Mouse (Mus musculus): ENCODE measurements at regions not wholly inside any gene's neighbourhood (a gene's known extent, or its start where the extent isn't known, plus 50 kb on each side); places are given as distances from the start of the nearest gene placed in this dataset.

GRCm38 (mm10) chr1:19528871-19529270, 320.2 kb downstream of the Tfap2b start:
- Histone ChIP-seq H3K9me3 (ENCODE audit: low read length) (no peaks in the 10 kb centered on the region), H3K9ac (replicated peaks; ENCODE audit: low read length, poor library complexity, severe bottlenecking) (no peak overlapping the region), H3K4me3 (ENCODE audit: low read depth, low read length) (no peak overlapping the region), H3K4me1 (ENCODE audit: insufficient read depth, low read length) (no peaks in the 10 kb centered on the region), H3K4me2 (ENCODE audit: low read depth, low read length, poor library complexity, severe bottlenecking) (no peak overlapping the region), H3K36me3 (ENCODE audit: insufficient read depth, low read length) (no peaks in the 10 kb centered on the region), H3K27ac (ENCODE audit: low read depth, low read length) (no peak overlapping the region), H3K27me3 (ENCODE audit: insufficient read depth, low read length) (no peaks in the 10 kb centered on the region)
- no peak for DNase-seq (ENCODE audit: low spot score)
- 93% methylated on average over 1 of the region's 1 CpGs for WGBS
- no peak for TF ChIP-seq CTCF (IDR thresholded peaks at IDR 0.05)
- ATAC-seq (ENCODE audit: low FRiP score), result no peak

GRCm38 (mm10) chr1:19531406-19531805, 322.7 kb downstream of the Tfap2b start:
- no peaks in the 10 kb centered on the region for H3K9me3 ChIP-seq (ENCODE audit: low read length)
- H3K27ac ChIP-seq (ENCODE audit: low read depth, low read length), result no peak overlapping the region
- DNase-seq (ENCODE audit: low spot score) (no peak), ATAC-seq (ENCODE audit: low FRiP score) (no peak)
- no peak overlapping the region for H3K9ac ChIP-seq (replicated peaks; ENCODE audit: low read length, poor library complexity, severe bottlenecking)
- H3K4me2 ChIP-seq (ENCODE audit: low read depth, low read length, poor library complexity, severe bottlenecking), result no peak overlapping the region
- no peak overlapping the region for H3K4me3 ChIP-seq (ENCODE audit: low read depth, low read length)
- H3K36me3 ChIP-seq (ENCODE audit: insufficient read depth, low read length), result no peaks in the 10 kb centered on the region
- H3K27me3 ChIP-seq (ENCODE audit: insufficient read depth, low read length), result no peaks in the 10 kb centered on the region
- 85% methylated on average over 1 of the region's 1 CpGs for WGBS
- no peak for TF ChIP-seq CTCF (IDR thresholded peaks at IDR 0.05)
- H3K4me1 ChIP-seq (ENCODE audit: insufficient read depth, low read length), result no peaks in the 10 kb centered on the region

- DNase-seq (ENCODE audit: low spot score) (no peak), ATAC-seq (ENCODE audit: low FRiP score) (no peak)
- Histone ChIP-seq H3K4me3 (ENCODE audit: low read depth, low read length) (no peak overlapping the region), H3K9me3 (ENCODE audit: low read length) (no peaks in the 10 kb centered on the region), H3K27ac (ENCODE audit: low read depth, low read length) (no peak overlapping the region), H3K9ac (replicated peaks; ENCODE audit: low read length, poor library complexity, severe bottlenecking) (no peak overlapping the region), H3K36me3 (ENCODE audit: insufficient read depth, low read length) (no peaks in the 10 kb centered on the region), H3K27me3 (ENCODE audit: insufficient read depth, low read length) (no peaks in the 10 kb centered on the region), H3K4me1 (ENCODE audit: insufficient read depth, low read length) (no peaks in the 10 kb centered on the region), H3K4me2 (ENCODE audit: low read depth, low read length, poor library complexity, severe bottlenecking) (no peak overlapping the region)
- TF ChIP-seq CTCF (IDR thresholded peaks at IDR 0.05), result no peak
- 59% methylated on average over 2 of the region's 2 CpGs for WGBS
Measured at GRCm38 (mm10) chr1:19534990-19535389, 326.3 kb downstream of the Tfap2b start.

GRCm38 (mm10) chr1:19543011-19543410, 334.3 kb downstream of the Tfap2b start:
- Histone ChIP-seq H3K4me1 (ENCODE audit: insufficient read depth, low read length) (no peaks in the 10 kb centered on the region), H3K36me3 (ENCODE audit: insufficient read depth, low read length) (no peaks in the 10 kb centered on the region), H3K27me3 (ENCODE audit: insufficient read depth, low read length) (no peaks in the 10 kb centered on the region), H3K9ac (replicated peaks; ENCODE audit: low read length, poor library complexity, severe bottlenecking) (no peak overlapping the region), H3K4me3 (ENCODE audit: low read depth, low read length) (no peak overlapping the region), H3K27ac (ENCODE audit: low read depth, low read length) (no peak overlapping the region), H3K4me2 (ENCODE audit: low read depth, low read length, poor library complexity, severe bottlenecking) (no peak overlapping the region), H3K9me3 (ENCODE audit: low read length) (no peaks in the 10 kb centered on the region)
- no peak for DNase-seq (ENCODE audit: low spot score)
- ATAC-seq (ENCODE audit: low FRiP score), result no peak
- no peak for TF ChIP-seq CTCF (IDR thresholded peaks at IDR 0.05)
- 80% methylated on average over 1 of the region's 1 CpGs for WGBS

- no peaks in the 10 kb centered on the region for H3K4me1 ChIP-seq (ENCODE audit: insufficient read depth, low read length)
- no peak for TF ChIP-seq CTCF (IDR thresholded peaks at IDR 0.05)
- H3K4me3 ChIP-seq (ENCODE audit: low read depth, low read length), result no peak overlapping the region
- DNase-seq (ENCODE audit: low spot score) (no peak), ATAC-seq (ENCODE audit: low FRiP score) (0 out of 2 replicates have a peak, but pooled peaks have one; percentile 44)
- H3K27me3 ChIP-seq (ENCODE audit: insufficient read depth, low read length), result no peaks in the 10 kb centered on the region
- no peaks in the 10 kb centered on the region for H3K9me3 ChIP-seq (ENCODE audit: low read length)
- H3K9ac ChIP-seq (replicated peaks; ENCODE audit: low read length, poor library complexity, severe bottlenecking), result no peak overlapping the region
- no peak overlapping the region for H3K4me2 ChIP-seq (ENCODE audit: low read depth, low read length, poor library complexity, severe bottlenecking)
- H3K27ac ChIP-seq (ENCODE audit: low read depth, low read length), result no peak overlapping the region
- WGBS, result 25% methylated on average over 3 of the region's 3 CpGs
- no peaks in the 10 kb centered on the region for H3K36me3 ChIP-seq (ENCODE audit: insufficient read depth, low read length)
Measured at GRCm38 (mm10) chr1:19565755-19566154, 357.0 kb downstream of the Tfap2b start.

- no peak overlapping the region for H3K4me2 ChIP-seq (ENCODE audit: low read depth, low read length, poor library complexity, severe bottlenecking)
- ATAC-seq (ENCODE audit: low FRiP score), result peak; percentile 77
- DNase-seq (ENCODE audit: low spot score), result no peak
Measured at GRCm38 (mm10) chr1:19583071-19584034, 374.6 kb downstream of the Tfap2b start.

More at GRCm38 (mm10) chr1:19583071-19584034, 374.6 kb downstream of the Tfap2b start:
- Histone ChIP-seq H3K9me3 (ENCODE audit: low read length) (no peaks in the 10 kb centered on the region), H3K4me3 (ENCODE audit: low read depth, low read length) (no peak overlapping the region), H3K9ac (replicated peaks; ENCODE audit: low read length, poor library complexity, severe bottlenecking) (no peak overlapping the region), H3K36me3 (ENCODE audit: insufficient read depth, low read length) (no peaks in the 10 kb centered on the region), H3K4me1 (ENCODE audit: insufficient read depth, low read length) (no peaks in the 10 kb centered on the region), H3K27ac (ENCODE audit: low read depth, low read length) (0 out of 2 replicates have a peak overlapping the region, but pooled peaks have one; percentile 6), H3K27me3 (ENCODE audit: insufficient read depth, low read length) (no peaks in the 10 kb centered on the region)
- WGBS, result 21% methylated on average over 12 of the region's 12 CpGs
- TF ChIP-seq CTCF (IDR thresholded peaks at IDR 0.05), result no peak

Data from midbrain, postnatal 0 days (tissue).